Mouse (Mus musculus): ENCODE measurements around the gene Morc2a. TPM values are rescaled to one million over a fixed set of nuclear protein-coding genes. Genes with fewer than 3 reads are reported as not detected.

The Morc2a gene
- polyA plus RNA-seq, 1 experiment from 2014 or later = 28.3 TPM

DNA sequence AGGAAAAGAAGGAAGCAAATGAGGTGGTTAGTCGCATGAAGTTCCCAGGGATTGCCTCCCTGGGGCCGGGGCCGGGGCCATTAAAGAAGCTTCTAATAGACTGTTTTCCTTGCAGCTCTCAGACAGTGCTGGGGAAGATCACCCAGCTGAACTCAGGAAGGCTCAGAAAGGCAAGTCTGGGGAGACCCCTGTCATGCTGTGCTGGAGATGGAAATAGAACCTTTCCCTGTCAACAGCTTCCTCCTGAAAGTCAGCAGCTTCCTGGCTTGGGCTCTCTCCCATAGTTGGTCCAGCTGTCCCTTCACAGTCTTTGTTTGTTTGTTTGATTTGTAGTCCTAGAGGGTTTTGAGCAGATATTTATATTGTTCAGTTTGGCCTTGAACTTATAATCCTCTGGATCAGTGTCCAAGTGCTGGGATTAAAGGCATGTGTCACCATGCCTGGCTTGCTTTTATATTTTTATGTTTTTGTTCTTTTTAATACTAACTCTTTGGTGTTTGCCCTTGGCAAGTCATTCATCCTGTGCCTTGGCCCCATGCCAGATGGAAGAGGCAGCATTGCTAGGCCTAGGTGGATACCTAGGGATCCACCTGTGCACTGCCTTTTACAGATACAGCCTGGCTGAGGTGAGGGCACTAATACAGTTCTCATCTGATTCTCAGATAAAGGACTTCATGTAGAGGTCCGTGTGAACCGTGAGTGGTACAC is 35.9 kb downstream of the Morc2a start:
- peaks cover 87% of the 10 kb centered on the region for H3K36me3 ChIP-seq
- no peaks in the 10 kb centered on the region for H3K4me1 ChIP-seq
- H3K27me3 ChIP-seq (replicated peaks) = no peaks in the 10 kb centered on the region
- WGBS = 88% methylated on average over 5 of the region's 5 CpGs
- H3K9ac ChIP-seq (replicated peaks) = no peak overlapping the region
- no peak for ATAC-seq (ENCODE audit: low FRiP score)
- H3K4me3 ChIP-seq (replicated peaks) = no peak overlapping the region
- H3K4me2 ChIP-seq = no peak overlapping the region
- no peaks in the 10 kb centered on the region for H3K9me3 ChIP-seq (replicated peaks)
- H3K27ac ChIP-seq (replicated peaks) = no peak overlapping the region

DNA sequence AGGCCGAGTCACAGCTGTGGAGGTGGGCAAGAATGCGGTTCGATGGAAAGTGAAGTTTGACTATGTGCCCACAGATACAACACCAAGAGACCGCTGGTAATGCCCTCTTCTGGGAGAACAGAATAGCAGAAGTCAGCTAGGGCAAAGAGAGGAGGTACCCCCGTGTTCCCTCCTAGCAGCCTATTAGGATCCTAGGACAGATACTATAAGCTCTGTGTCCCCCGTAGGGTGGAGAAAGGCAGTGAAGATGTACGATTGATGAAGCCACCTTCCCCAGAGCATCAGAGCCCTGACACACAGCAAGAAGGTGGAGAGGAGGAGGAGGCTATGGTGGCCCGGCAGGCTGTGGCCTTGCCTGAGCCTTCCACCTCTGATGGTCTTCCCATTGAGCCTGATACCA is 36.4 kb downstream of the Morc2a start:
- ATAC-seq (ENCODE audit: low FRiP score) = no peak
- no peak overlapping the region for H3K27ac ChIP-seq (replicated peaks)
- H3K9me3 ChIP-seq (replicated peaks) = no peaks in the 10 kb centered on the region
- no peak overlapping the region for H3K4me3 ChIP-seq (replicated peaks)
- no peaks in the 10 kb centered on the region for H3K27me3 ChIP-seq (replicated peaks)
- H3K36me3 ChIP-seq = peaks cover 86% of the 10 kb centered on the region
- no peak overlapping the region for H3K9ac ChIP-seq (replicated peaks)
- 94% methylated on average over 8 of the region's 8 CpGs for WGBS
- no peaks in the 10 kb centered on the region for H3K4me1 ChIP-seq
- H3K4me2 ChIP-seq = no peak overlapping the region

DNA sequence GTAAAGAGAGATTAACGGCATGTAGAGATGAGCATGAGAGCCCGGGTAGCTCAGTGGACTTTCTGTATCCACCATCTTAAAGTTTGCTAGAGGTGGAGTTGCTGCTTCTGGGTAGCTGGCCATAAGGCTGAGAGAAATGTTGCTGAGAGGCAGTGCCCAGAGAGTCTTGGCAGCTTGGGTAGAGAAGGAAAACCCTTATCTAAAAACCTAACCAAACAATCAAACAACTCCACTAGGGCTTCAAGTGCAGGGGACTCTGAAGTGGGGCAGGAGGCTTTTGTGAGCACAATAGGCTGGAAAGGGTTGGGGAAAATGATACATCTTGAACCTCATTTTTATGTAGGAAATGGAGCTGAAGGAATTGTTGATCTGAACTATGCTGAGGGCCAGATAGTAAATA is 37.3 kb downstream of the Morc2a start:
- H3K4me3 ChIP-seq (replicated peaks) = no peak overlapping the region
- H3K36me3 ChIP-seq = peaks cover 86% of the 10 kb centered on the region
- H3K4me2 ChIP-seq = no peak overlapping the region
- H3K27ac ChIP-seq (replicated peaks) = no peak overlapping the region
- H3K27me3 ChIP-seq (replicated peaks) = no peaks in the 10 kb centered on the region
- WGBS = 92% methylated on average over 2 of the region's 2 CpGs
- H3K4me1 ChIP-seq = no peaks in the 10 kb centered on the region
- ATAC-seq (ENCODE audit: low FRiP score) = no peak
- no peaks in the 10 kb centered on the region for H3K9me3 ChIP-seq (replicated peaks)
- H3K9ac ChIP-seq (replicated peaks) = no peak overlapping the region

DNA sequence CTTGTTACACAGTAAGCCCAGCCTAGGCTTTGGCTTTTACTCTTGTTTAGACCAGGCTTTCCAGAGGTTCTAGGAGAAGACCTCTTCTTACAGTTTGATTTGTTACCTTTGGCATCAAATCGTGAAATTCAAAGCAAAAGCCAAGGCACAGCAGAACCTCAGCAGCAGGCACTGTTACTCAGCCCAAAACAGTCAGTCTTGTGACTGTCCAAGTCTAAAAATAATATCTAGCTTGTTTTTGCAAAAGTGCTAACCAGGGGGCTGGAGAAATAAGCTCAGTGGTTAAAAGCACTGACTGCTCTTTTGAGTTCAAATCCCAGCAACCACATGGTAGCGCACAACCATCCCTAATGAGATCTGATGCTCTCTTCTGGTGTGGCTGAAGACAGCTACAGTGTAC is 37.9 kb downstream of the Morc2a start:
- no peaks in the 10 kb centered on the region for H3K27me3 ChIP-seq (replicated peaks)
- H3K4me3 ChIP-seq (replicated peaks) = no peak overlapping the region
- H3K9ac ChIP-seq (replicated peaks) = no peak overlapping the region
- H3K4me2 ChIP-seq = no peak overlapping the region
- 89% methylated on average over 2 of the region's 2 CpGs for WGBS
- H3K27ac ChIP-seq (replicated peaks) = no peak overlapping the region
- H3K4me1 ChIP-seq = peaks cover 5% of the 10 kb centered on the region; the same call in 1 of the 2 replicates
- no peak for ATAC-seq (ENCODE audit: low FRiP score)
- no peaks in the 10 kb centered on the region for H3K9me3 ChIP-seq (replicated peaks)
- H3K36me3 ChIP-seq = peaks cover 87% of the 10 kb centered on the region

DNA sequence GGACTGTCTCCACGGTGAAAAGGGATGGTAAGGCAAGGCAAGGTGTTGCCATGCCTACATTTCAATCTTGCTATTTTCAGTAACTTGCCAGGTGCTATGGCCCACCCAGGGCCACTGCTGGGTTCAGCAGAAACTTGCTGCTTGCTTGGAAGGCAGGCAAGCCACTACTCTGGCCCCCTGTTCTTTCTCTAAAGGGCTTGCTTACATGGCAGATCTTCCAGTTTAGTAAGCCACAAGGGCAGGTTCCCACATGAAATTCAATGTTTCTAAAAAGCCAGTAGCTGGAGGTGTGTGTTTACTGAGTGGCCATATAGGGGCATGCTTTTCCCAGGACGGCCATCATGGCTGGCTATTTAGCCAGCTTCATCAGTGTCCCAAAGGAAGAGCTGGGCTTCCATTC is 42.8 kb downstream of the Morc2a start:
- Histone ChIP-seq H3K36me3 (peaks cover 59% of the 10 kb centered on the region), H3K27ac (replicated peaks) (no peak overlapping the region), H3K4me2 (no peak overlapping the region), H3K4me3 (replicated peaks) (no peak overlapping the region), H3K27me3 (replicated peaks) (no peaks in the 10 kb centered on the region), H3K4me1 (peaks cover 7% of the 10 kb centered on the region; the same call in 1 of the 2 replicates), H3K9me3 (replicated peaks) (no peaks in the 10 kb centered on the region), H3K9ac (replicated peaks) (no peak overlapping the region)
- WGBS = 96% methylated on average over 2 of the region's 2 CpGs
- no peak for ATAC-seq (ENCODE audit: low FRiP score)

DNA sequence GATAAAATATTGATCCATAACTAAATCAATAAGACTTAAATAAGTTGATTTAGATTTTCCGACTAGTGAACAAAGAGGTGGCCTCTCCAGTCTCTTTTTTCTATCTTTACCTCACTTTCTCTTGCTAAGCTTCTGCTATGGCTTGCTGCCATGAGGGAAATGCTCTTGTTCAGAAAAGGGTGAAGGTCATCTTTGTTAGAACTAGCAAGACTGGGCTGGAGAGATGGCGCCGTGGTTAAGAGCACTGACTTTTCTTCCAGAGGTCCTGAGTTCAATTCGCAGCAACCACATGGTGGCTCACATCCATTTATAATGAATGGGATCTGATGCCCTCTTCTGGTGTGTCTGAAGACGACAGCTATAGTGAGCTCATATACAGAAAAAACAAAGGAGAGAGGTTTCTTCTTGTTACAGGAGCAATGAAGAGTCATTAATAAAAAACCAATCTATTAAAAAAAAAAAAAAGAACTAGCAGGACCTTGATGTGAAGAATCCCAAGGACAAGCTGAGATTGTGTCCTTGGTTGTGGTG is 47.2 kb downstream of the Morc2a start:
- H3K27me3 ChIP-seq (replicated peaks) = no peaks in the 10 kb centered on the region
- H3K27ac ChIP-seq (replicated peaks) = no peak overlapping the region
- WGBS = 84% methylated on average over 5 of the region's 5 CpGs
- H3K4me1 ChIP-seq = peaks cover 7% of the 10 kb centered on the region; the same call in 1 of the 2 replicates
- ATAC-seq (ENCODE audit: low FRiP score) = no peak
- no peaks in the 10 kb centered on the region for H3K9me3 ChIP-seq (replicated peaks)
- peaks cover 19% of the 10 kb centered on the region for H3K36me3 ChIP-seq
- H3K4me3 ChIP-seq (replicated peaks) = no peak overlapping the region
- H3K9ac ChIP-seq (replicated peaks) = no peak overlapping the region
- H3K4me2 ChIP-seq = no peak overlapping the region

DNA sequence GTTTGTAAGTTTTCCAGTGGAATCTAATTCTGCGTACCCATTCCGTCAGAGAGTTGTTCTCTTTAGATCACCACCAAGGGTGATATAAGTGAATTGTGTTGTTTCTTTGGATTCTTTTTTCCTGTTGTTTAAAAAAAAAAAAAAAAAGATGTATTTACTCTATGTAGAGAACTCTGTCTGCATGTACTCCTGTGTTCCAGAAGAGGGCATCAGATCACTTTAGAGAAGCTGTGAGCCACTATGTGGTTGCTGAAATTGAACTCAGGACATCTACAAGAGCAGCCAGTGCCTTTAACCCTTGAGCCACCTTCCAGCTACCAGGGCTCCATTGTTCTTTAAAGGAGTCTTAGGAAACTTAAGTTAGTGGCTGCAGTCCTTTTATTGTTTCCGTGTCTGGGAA is 48.5 kb downstream of the Morc2a start:
- H3K4me1 ChIP-seq = no peaks in the 10 kb centered on the region
- no peak overlapping the region for H3K9ac ChIP-seq (replicated peaks)
- no peak overlapping the region for H3K27ac ChIP-seq (replicated peaks)
- H3K4me3 ChIP-seq (replicated peaks) = no peak overlapping the region
- H3K36me3 ChIP-seq = peaks cover 9% of the 10 kb centered on the region
- no peaks in the 10 kb centered on the region for H3K27me3 ChIP-seq (replicated peaks)
- H3K4me2 ChIP-seq = no peak overlapping the region
- no peaks in the 10 kb centered on the region for H3K9me3 ChIP-seq (replicated peaks)
- no peak for ATAC-seq (ENCODE audit: low FRiP score)
- 88% methylated on average over 3 of the region's 3 CpGs for WGBS

DNA sequence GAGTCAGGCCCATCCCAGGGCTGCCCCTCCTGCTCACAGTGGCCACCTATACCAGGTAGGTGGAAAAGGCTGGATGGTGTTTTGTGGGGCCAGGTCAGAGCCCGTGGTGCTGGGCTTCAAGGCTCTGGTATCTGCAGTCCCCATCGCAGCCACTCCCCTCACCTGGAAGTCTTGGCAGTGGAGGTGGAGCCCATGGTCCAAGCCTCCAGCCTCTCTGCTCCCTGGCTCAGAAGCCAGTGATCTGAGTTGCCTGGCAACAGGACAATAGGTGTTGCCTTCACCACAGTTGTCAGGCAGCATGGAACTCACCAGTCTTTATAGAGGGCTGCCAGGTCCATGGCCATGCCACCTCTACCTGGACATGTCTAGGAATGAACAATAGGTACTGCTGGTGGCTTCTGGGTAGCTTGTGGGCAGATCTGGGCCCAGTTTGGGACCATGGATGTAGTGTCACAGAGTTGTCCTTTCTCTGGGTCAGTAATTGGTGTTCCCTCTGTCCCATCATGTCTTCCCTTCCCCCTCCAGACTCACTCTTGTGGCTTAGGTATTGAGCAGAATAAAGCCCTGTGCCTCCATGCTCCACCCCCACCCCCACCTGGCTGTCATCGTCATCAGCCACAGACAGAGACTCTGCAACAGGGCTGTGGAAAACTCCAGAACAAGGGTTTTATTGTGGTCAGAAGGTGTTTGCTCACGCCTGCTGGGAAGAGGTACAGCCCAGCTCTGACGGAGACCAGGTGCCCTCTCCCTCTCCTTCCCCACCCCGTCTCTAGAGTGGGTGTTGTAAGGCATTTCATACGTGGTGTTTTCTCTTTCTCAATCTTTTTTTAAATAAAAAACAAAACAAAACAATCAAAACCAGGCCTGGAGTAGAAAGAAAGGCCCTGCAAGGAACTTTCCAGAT is 54.4 kb downstream of the Morc2a start:
- H3K27ac ChIP-seq (replicated peaks) = no peak overlapping the region
- H3K27me3 ChIP-seq (replicated peaks) = no peaks in the 10 kb centered on the region
- no peak for ATAC-seq (ENCODE audit: low FRiP score)
- H3K36me3 ChIP-seq = no peaks in the 10 kb centered on the region
- H3K9ac ChIP-seq (replicated peaks) = no peak overlapping the region
- H3K4me3 ChIP-seq (replicated peaks) = no peak overlapping the region
- no peaks in the 10 kb centered on the region for H3K9me3 ChIP-seq (replicated peaks)
- WGBS = 76% methylated on average over 7 of the region's 7 CpGs
- no peak overlapping the region for H3K4me2 ChIP-seq
- no peaks in the 10 kb centered on the region for H3K4me1 ChIP-seq

DNA sequence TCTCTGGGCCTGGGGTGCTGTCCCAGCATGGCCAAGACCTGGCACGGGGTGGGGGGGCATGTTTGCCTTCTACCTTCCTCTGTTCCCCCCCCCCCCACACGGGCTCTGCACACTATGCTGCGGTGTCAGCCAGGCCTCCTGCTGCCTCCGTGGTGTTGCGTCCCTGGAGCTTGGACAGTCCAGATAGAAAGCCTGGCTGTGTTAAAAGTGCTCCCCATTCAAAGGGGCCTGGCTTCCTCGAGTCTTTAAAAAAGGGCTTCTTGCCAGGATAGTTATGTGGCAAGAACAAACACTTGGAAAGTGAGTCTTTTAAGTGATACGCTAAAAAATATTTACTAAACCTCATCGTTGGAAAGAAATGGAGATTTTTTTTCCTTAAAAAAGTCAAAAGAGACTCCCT is 55.4 kb downstream of the Morc2a start:
- Histone ChIP-seq H3K9me3 (replicated peaks) (no peaks in the 10 kb centered on the region), H3K4me3 (replicated peaks) (no peak overlapping the region), H3K36me3 (no peaks in the 10 kb centered on the region), H3K27ac (replicated peaks) (no peak overlapping the region), H3K27me3 (replicated peaks) (no peaks in the 10 kb centered on the region), H3K9ac (replicated peaks) (no peak overlapping the region), H3K4me1 (no peaks in the 10 kb centered on the region), H3K4me2 (no peak overlapping the region)
- 68% methylated on average over 8 of the region's 8 CpGs for WGBS
- no peak for ATAC-seq (ENCODE audit: low FRiP score)

DNA sequence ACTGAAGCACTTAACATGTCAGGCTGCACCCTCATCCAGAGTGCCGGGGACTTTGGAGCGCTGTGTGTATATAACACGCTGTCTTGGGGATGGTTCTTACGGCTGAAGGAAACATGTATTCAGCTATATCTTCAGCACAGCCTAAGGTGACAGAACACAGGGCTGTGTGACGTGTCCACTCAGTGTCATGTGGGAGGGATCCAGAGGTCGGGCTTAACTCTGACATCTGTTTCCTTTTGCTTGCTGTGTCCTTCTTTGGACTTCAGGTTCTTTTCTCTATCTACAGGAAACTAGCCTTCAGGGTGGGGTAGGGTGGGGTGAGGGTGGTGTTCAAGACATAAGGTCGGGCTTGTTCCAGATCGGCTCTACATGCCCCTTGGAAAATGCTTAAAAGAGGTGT is 58.1 kb downstream of the Morc2a start:
- no peak overlapping the region for H3K27ac ChIP-seq (replicated peaks)
- peaks cover 4% of the 10 kb centered on the region; the same call in 1 of the 2 replicates for H3K36me3 ChIP-seq
- H3K4me1 ChIP-seq = no peaks in the 10 kb centered on the region
- H3K9ac ChIP-seq (replicated peaks) = no peak overlapping the region
- no peak for ATAC-seq (ENCODE audit: low FRiP score)
- H3K4me3 ChIP-seq (replicated peaks) = no peak overlapping the region
- H3K9me3 ChIP-seq (replicated peaks) = no peaks in the 10 kb centered on the region
- H3K4me2 ChIP-seq = no peak overlapping the region
- 87% methylated on average over 8 of the region's 8 CpGs for WGBS
- H3K27me3 ChIP-seq (replicated peaks) = no peaks in the 10 kb centered on the region

DNA sequence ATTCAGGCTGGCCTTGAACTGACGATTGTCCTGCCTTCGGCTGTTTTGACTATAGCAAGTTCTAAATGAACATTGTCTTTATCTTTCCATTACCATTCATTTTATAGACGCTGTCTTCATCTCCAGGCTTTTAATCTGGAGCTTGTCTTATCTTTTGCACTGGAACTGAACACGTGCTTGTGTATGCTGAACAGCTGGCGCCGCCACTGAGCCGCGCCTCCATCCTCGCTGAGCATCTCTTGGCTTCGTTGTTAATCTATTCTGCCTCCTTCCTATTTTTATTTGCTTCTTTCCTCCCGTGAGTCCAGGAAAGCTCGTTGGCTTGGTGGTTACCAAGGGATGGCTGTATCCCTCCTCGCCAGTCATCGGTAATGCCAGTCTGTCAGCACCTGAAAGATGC is 61.2 kb downstream of the Morc2a start:
- ATAC-seq (ENCODE audit: low FRiP score) = 0 out of 2 replicates have a peak, but pooled peaks have one; percentile 34
- no peak overlapping the region for H3K27ac ChIP-seq (replicated peaks)
- no peak overlapping the region for H3K9ac ChIP-seq (replicated peaks)
- no peak overlapping the region for H3K4me3 ChIP-seq (replicated peaks)
- 71% methylated on average over 14 of the region's 14 CpGs for WGBS
- no peaks in the 10 kb centered on the region for H3K27me3 ChIP-seq (replicated peaks)
- no peaks in the 10 kb centered on the region for H3K4me1 ChIP-seq
- H3K36me3 ChIP-seq = peaks cover 10% of the 10 kb centered on the region; the same call in 1 of the 2 replicates
- H3K4me2 ChIP-seq = no peak overlapping the region
- no peaks in the 10 kb centered on the region for H3K9me3 ChIP-seq (replicated peaks)

DNA sequence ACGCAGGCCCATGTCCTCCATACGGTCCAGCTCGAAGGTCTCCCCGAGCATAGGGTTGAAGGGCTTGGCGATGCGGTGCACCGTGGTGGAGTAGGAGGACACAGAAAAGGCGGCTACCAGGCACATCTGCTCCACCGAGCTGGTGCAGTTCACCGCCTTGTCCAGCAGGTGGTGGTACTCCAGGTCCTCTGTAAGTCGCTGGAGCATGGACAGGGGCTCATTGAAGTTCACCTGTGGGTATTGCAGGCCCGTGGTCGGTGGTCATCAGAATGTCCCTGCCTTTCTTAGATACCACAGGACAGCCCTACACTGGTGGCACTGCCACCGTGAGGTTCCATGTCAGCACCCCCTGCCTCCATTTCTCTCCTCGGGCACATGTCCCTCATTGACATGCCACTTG is 65.5 kb downstream of the Morc2a start:
- no peak overlapping the region for H3K4me2 ChIP-seq
- H3K9ac ChIP-seq (replicated peaks) = no peak overlapping the region
- no peak for ATAC-seq (ENCODE audit: low FRiP score)
- 0 out of 2 replicates have a peak, but pooled peaks cover 3% of the 10 kb centered on the region for H3K4me1 ChIP-seq
- no peaks in the 10 kb centered on the region for H3K27me3 ChIP-seq (replicated peaks)
- H3K4me3 ChIP-seq (replicated peaks) = no peak overlapping the region
- WGBS = 38% methylated on average over 15 of the region's 15 CpGs
- H3K9me3 ChIP-seq (replicated peaks) = no peaks in the 10 kb centered on the region
- no peak overlapping the region for H3K27ac ChIP-seq (replicated peaks)
- peaks cover 10% of the 10 kb centered on the region; the same call in 1 of the 2 replicates for H3K36me3 ChIP-seq
